Mouse (Mus musculus): Measurements from ENCODE around the gene Tspear. TPM values are rescaled to one million over a fixed set of nuclear protein-coding genes. Genes with fewer than 3 reads are reported as not detected.
"Not testable (repeated sequence)": the region's sequence is repeated elsewhere in the genome, so short reads cannot be mapped to it uniquely, and the experiment has no call there.

Tspear gene
- total RNA-seq, 2 experiments from 2014 or later = 0.20 TPM; not detected in 1

GRCm38 (mm10) chr10:77783396-77783795 lies 97.0 kb downstream of the Tspear start:
- not testable (repeated sequence) for DNase-seq (ENCODE audit: low spot score in 2 of 2)

GRCm38 (mm10) chr10:77787876-77788275 lies 101.5 kb downstream of the Tspear start, which contains the start of gene Gm7137:
Gene Gm7137 (minus strand): TSS chr10:77788200.
- not testable (repeated sequence) for DNase-seq (ENCODE audit: low spot score in 2 of 2)

DNA sequence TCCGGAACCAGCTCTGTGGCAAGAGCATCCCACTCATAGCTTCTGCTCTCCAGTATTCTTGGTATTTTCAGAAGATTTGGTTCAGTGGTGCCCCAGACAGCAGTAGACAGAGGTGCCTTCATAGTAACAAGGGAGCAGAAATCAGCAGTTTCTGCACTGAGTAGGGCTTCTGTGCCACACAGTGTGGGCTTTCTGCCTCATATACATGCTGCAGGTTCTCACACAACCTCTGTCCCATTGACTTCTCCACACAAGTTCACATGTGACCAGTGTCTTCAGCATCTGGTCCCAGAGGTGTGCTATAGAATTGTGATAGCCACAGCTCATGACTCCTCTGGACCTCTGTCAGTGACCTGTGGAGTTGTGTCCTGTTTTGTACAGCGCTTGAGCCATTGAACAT lies 102.3 kb downstream of the Tspear start:
- no peak for DNase-seq (ENCODE audit: low spot score in 2 of 2)

DNA sequence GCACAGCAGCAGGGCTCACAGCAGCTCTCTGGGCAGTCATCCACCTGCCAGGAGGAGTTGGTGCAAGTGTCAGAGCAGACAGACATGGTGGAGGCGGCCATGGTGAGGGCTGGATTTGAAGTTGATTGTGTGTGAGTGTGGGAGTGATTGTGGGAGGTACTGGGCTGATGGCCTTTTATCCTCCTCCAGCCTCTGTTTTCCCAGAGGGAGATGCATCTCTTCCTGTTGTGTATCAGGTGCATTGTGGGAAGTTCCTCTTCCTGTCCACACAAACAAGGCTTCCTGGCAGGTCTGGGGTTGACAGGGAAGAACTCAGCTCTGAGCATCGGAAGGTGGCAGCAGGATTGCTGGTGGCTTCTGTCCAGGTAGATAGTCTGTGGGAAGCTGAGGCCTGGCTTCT lies 108.6 kb downstream of the Tspear start, which contains the start of gene Gm9639:
Gene Gm9639, minus strand, starts transcription at position 101 of the 400 bp plus-strand sequence.
- DNase-seq (ENCODE audit: low spot score in 2 of 2) = no peak

DNA sequence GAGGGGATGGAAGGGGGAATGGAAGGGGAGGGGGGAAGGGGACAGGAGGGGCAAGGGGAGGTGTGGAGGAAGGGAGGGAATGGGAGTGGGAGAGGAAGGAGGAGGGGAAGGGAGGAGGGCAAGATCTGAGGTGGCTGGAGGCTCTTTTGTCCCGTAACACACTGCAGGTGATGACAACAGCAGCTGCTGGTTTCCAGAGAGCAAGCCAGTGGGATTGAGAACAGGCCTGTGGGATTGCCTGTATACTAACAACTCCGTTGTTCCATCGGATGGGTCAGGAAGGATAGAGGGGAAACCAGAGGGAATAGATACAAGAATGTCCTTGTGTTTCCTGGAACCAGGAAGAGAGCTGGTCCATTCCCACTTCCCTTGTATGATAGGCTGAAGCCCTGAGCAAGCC lies 111.3 kb downstream of the Tspear start:
- DNase-seq (ENCODE audit: low spot score in 2 of 2) = no peak

DNA sequence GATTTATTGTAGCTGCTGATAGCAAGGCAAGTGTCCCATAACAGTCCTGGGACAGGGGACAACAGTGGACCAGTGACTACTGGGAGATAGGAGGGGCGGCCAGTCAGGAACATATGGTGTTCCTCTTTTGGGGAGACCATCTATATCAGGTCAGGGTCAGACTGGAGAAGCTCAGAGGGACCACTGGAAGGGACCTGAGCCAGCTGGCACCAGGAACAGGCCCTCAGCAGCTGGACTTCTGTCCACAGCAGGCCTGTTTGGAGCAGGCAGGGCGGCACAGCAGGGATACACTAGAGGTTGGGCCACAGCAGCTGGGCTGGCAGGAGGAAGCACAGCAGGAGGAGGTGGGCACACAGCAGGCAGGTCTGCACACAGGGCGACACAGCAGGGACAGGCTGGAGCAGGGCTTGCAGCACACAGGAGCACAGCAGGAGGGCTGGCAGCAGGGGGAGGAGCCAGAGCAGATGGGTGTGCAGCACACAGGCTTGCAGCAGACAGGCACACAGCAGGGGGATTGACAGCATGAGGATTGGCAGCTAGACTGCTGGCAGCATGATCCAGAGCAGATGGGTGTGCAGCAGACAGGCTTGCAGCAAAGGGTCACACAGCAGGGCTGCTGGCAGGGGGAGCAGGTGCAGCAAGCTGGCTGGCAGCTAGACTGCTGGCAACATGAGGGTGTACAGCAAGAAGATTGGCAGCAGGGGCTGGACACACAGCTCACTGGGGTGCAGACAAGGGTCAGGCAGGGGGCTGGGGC lies 112.0 kb downstream of the Tspear start:
- not testable (repeated sequence) for DNase-seq (ENCODE audit: low spot score in 2 of 2)

- no peak for DNase-seq (ENCODE audit: low spot score in 2 of 2)
Observed at GRCm38 (mm10) chr10:77798921-77799508, 112.6 kb downstream of the Tspear start, which contains the start of gene Gm19668. Gene Gm19668 (minus strand): TSS chr10:77799133.

DNA sequence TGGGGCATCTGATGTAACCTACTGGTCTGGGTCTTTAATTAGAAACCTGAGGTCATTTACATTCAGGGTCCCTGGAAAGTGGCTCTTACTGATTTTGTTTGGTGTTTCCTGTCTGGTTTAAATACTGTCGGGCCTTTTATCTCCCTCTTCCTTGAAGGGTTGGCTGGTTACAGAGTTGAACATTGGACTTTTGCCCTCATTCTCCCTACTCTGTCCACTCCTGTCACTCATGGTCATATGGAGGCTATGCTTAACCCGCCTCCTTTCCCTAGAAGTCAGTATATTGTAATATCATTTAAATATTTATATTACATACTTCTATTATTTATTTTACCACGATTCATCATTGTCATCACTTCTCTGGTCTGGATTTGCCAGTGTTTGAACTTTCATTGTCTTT lies 117.7 kb downstream of the Tspear start:
- no peak for DNase-seq (ENCODE audit: low spot score in 2 of 2)

DNA sequence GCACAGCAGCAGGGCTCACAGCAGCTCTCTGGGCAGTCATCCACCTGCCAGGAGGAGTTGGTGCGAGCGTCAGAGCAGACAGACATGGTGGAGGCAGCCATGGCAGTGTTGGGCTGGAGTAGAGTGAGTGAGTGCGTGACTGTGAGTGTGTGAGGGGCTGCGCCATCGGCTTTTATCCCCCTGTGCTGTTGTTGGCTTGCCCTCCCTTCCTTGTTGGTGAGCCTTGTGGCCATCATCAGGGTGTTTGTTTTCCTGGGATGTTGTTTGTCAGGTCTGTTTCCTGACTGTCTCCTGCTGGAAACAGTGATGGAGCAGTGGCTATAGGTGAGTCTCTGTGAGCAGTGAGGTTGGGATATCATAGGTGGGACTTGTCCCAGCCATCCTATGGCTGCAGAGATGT lies 125.4 kb downstream of the Tspear start, which contains the start of gene Gm9507:
Gene Gm9507, minus strand, starts transcription at position 101 of the 400 bp plus-strand sequence.
- DNase-seq (ENCODE audit: low spot score in 2 of 2) = no peak

GRCm38 (mm10) chr10:77814382-77814781 lies 128.0 kb downstream of the Tspear start, which contains the start of gene Gm2696:
Gene Gm2696 (plus strand): TSS chr10:77814682.
- DNase-seq (ENCODE audit: low spot score in 2 of 2) = no peak

DNA sequence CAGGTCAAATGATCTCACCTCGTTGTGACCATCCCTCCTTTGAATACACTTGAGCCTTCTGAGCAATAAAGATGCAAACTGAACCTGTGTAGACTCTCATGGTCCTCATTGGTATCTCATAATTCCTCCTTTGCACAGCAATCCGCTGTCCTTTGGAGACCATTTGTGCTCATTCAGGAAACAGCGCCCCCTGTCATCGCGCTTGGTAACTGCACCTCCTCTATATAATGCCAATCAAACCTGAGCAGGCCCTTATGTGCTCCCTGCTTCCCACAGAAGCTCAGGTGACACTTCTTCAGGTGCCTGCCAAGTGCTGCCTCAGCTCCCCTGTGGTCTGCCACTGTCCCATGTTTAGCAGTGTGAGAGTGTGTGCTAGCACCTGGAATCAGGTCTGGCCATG lies 129.1 kb downstream of the Tspear start:
- no peak for DNase-seq (ENCODE audit: low spot score in 2 of 2)

- DNase-seq (ENCODE audit: low spot score in 2 of 2) = no peak
Observed at GRCm38 (mm10) chr10:77818523-77818922, 132.2 kb downstream of the Tspear start.

- DNase-seq (ENCODE audit: low spot score in 2 of 2) = no peak
Observed at GRCm38 (mm10) chr10:77819203-77819602, 132.8 kb downstream of the Tspear start.

DNA sequence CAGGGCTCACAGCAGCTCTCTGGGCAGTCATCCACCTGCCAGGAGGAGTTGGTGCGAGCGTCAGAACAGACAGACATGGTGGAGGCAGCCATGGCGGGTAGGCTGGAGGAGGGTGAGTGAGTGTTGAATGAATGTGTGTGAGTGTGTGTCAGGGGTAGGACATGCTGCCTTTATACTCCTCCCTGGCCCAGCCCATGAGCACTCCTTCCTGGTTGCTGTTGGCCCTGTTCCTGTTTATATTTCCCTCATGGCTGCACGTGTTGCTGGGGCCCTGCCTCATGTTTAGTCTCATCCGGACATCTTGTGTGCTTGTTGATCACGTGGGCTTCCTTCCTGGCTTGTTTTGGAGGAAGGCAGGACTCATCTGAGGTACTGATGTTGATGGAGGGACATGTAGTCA lies 140.6 kb downstream of the Tspear start, which contains the start of gene Krtap10-4:
Gene Krtap10-4, minus strand, starts transcription at position 145 of the 400 bp plus-strand sequence.
- no peak for DNase-seq (ENCODE audit: low spot score in 2 of 2)

DNA sequence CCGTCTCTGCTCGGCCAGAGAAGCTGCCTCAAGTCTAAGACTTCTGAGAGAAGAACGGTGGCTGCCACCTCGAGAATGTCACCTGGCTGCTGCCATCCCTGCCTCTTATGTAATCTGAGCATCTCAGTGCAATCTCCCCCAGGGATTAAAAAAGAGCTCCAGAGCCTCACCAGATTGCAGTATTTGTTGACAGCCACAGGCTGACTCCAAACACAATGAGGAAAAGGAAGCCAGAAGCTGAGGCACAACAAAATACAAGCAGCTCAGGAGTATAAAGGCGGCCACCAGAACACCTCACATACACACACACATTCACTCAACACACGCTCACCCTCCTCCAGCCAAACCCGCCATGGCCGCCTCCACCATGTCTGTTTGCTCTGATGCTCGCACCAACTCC lies 149.3 kb downstream of the Tspear start, which contains the start of gene Krtap10-10:
Gene Krtap10-10, plus strand, starts transcription at position 301 of the 400 bp plus-strand sequence.
- peak in 1 of 2 experiments; percentile 6 for DNase-seq (ENCODE audit: low spot score in 2 of 2)

GRCm38 (mm10) chr10:77839006-77839405 lies 152.6 kb downstream of the Tspear start:
- DNase-seq (ENCODE audit: low spot score in 2 of 2) = no peak

DNA sequence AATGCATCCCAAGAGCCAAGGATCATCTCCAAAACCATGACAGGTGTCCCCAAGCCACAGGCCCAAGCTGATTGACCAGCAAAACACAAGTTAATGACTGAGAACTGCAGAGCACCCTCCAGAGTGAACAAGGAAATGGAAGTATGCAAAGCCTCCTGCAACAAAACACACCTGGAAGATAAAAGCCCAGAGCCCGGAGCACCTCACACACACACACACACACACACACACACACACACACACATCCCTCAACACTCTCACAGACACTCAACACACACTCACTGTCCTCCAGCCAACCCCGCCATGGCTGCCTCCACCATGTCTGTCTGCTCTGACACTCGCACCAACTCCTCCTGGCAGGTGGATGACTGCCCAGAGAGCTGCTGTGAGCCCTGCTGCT lies 160.1 kb downstream of the Tspear start, which contains the start of gene Gm36176:
Gene Gm36176, plus strand, starts transcription at position 301 of the 400 bp plus-strand sequence.
- no peak for DNase-seq (ENCODE audit: low spot score in 2 of 2)

GRCm38 (mm10) chr10:77846961-77847360 lies 160.6 kb downstream of the Tspear start:
- no peak for DNase-seq (ENCODE audit: low spot score in 2 of 2)

- DNase-seq (ENCODE audit: low spot score in 2 of 2) = no peak
Observed at GRCm38 (mm10) chr10:77847538-77847937, 161.2 kb downstream of the Tspear start.

DNA sequence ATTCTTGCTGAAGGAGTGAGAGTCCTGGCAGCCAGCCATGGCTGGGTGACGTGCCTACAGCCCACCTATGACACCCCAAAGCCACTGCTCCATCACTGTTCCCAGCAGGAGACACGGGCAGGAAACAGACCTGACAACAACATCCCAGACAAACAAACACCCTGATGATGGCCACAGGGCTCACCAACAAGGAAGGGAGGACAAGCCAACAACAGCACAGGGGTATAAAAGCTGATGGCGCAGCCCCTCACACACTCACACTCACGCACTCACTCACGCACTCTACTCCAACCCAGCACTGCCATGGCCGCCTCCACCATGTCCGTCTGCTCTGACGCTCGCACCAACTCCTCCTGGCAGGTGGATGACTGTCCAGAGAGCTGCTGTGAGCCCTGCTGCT lies 166.2 kb downstream of the Tspear start, which contains the start of gene Gm10318:
Gene Gm10318, plus strand, starts transcription at position 301 of the 400 bp plus-strand sequence.
- DNase-seq (ENCODE audit: low spot score in 2 of 2) = no peak

DNA sequence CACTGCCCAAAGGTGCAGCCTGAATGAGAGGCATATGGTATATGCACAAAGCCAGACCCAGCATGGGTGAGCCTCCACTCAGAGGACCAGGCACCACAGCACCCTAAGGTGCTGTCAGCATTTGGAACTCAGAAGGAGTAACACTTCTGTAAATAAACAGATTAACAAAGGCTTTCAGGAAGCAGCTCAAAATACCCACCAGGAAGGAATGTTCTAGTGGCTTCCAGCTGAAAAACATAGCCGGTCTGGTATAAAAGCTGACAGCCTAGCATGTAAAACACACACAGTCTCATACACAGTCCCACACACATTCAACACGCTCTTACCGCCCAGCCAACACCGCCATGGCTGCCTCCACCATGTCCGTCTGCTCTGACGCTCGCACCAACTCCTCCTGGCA lies 175.3 kb downstream of the Tspear start, which contains the start of gene Gm3285:
Gene Gm3285, plus strand, starts transcription at position 301 of the 400 bp plus-strand sequence.
- DNase-seq (ENCODE audit: low spot score in 2 of 2) = no peak

Measured in layer of hippocampus, adult 18-20 months (tissue).